Mouse (Mus musculus): Measurements from ENCODE around the gene Itgb4. TPM values are rescaled to one million over a fixed set of nuclear protein-coding genes. Genes with fewer than 3 reads are reported as not detected.

The Itgb4 gene
- polyA plus RNA-seq, 1 experiment from 2014 or later: 1.9 TPM

GRCm38 (mm10) chr11:116023771-116024355, 49.4 kb downstream of the Itgb4 start:
- H3K9ac ChIP-seq: peak overlapping the region; percentile 100
- no peaks in the 10 kb centered on the region for H3K27me3 ChIP-seq
- H3K4me3 ChIP-seq: peak overlapping the region; percentile 100
- H3K36me3 ChIP-seq: peaks cover 19% of the 10 kb centered on the region
- WGBS: under 1% methylated on average over 55 of the region's 57 CpGs
- peaks cover 26% of the 10 kb centered on the region for H3K4me1 ChIP-seq (replicated peaks)
- peak overlapping the region; percentile 100 for H3K27ac ChIP-seq (replicated peaks)
- H3K4me2 ChIP-seq: peak overlapping the region; percentile 83
- peak; percentile 60 for ATAC-seq (ENCODE audit: low FRiP score, low read depth)
- H3K9me3 ChIP-seq: no peaks in the 10 kb centered on the region

GRCm38 (mm10) chr11:116024356-116024808, 49.9 kb downstream of the Itgb4 start:
- Histone ChIP-seq H3K9ac (peak overlapping the region; percentile 100), H3K27me3 (no peaks in the 10 kb centered on the region), H3K36me3 (peaks cover 19% of the 10 kb centered on the region), H3K4me3 (peak overlapping the region; percentile 100), H3K4me2 (peak overlapping the region; percentile 83; the same call in 1 of the 2 replicates), H3K27ac (replicated peaks) (peak overlapping the region; percentile 100), H3K4me1 (replicated peaks) (peaks cover 27% of the 10 kb centered on the region), H3K9me3 (no peaks in the 10 kb centered on the region)
- under 1% methylated on average over 37 of the region's 37 CpGs for WGBS
- ATAC-seq (ENCODE audit: low FRiP score, low read depth): peak; percentile 97

GRCm38 (mm10) chr11:116025056-116025845, 50.7 kb downstream of the Itgb4 start:
- Histone ChIP-seq H3K9me3 (no peaks in the 10 kb centered on the region), H3K4me1 (replicated peaks) (peaks cover 26% of the 10 kb centered on the region), H3K36me3 (peaks cover 15% of the 10 kb centered on the region), H3K4me2 (no peak overlapping the region), H3K9ac (no peak overlapping the region), H3K27ac (replicated peaks) (peak overlapping the region; percentile 71), H3K27me3 (no peaks in the 10 kb centered on the region), H3K4me3 (no peak overlapping the region)
- 90% methylated on average over 3 of the region's 3 CpGs for WGBS
- ATAC-seq (ENCODE audit: low FRiP score, low read depth): no peak

- no peak within 1 kb of the TSS for H3K27ac ChIP-seq (replicated peaks)
- ATAC-seq (ENCODE audit: low FRiP score, low read depth): no peak
- WGBS: 77% methylated on average over 4 of the region's 4 CpGs
These were observed 53.2 kb downstream of the Itgb4 start, which contains the start of gene H3f3b for GRCm38 (mm10) chr11:116027756-116028155. Gene H3f3b (minus strand): TSS chr11:116027962.

GRCm38 (mm10) chr11:116028177-116028865, 53.8 kb downstream of the Itgb4 start:
- Histone ChIP-seq H3K4me2 (no peak overlapping the region), H3K9me3 (no peaks in the 10 kb centered on the region), H3K27me3 (no peaks in the 10 kb centered on the region), H3K4me3 (no peak overlapping the region), H3K36me3 (no peaks in the 10 kb centered on the region), H3K4me1 (replicated peaks) (peaks cover 29% of the 10 kb centered on the region), H3K9ac (no peak overlapping the region), H3K27ac (replicated peaks) (no peak overlapping the region)
- 79% methylated on average over 9 of the region's 9 CpGs for WGBS
- no peak for ATAC-seq (ENCODE audit: low FRiP score, low read depth)

More at GRCm38 (mm10) chr11:116027756-116028155, 53.2 kb downstream of the Itgb4 start, which contains the start of gene H3f3b:
- H3K4me1 ChIP-seq (replicated peaks): peaks cover 25% of the 10 kb centered on the region
- H3K9me3 ChIP-seq: no peaks in the 10 kb centered on the region
- no peak within 1 kb of the TSS for H3K9ac ChIP-seq
- no peaks in the 10 kb centered on the region for H3K36me3 ChIP-seq
- H3K27me3 ChIP-seq: no peaks in the 10 kb centered on the region
- no peak within 1 kb of the TSS for H3K4me3 ChIP-seq
- H3K4me2 ChIP-seq: no peak within 1 kb of the TSS

- Histone ChIP-seq H3K27me3 (no peaks in the 10 kb centered on the region), H3K4me1 (replicated peaks) (peaks cover 29% of the 10 kb centered on the region), H3K4me3 (peak overlapping the region; percentile 63), H3K27ac (replicated peaks) (peak overlapping the region; percentile 100), H3K9ac (peak overlapping the region; percentile 49), H3K36me3 (no peaks in the 10 kb centered on the region), H3K4me2 (peak overlapping the region; percentile 76), H3K9me3 (no peaks in the 10 kb centered on the region)
- WGBS: 81% methylated on average over 6 of the region's 6 CpGs
- no peak for ATAC-seq (ENCODE audit: low FRiP score, low read depth)
These were observed 54.8 kb downstream of the Itgb4 start for GRCm38 (mm10) chr11:116029086-116029865.

- H3K27me3 ChIP-seq: no peaks in the 10 kb centered on the region
- peak within 1 kb of the TSS; percentile 76 for H3K4me2 ChIP-seq
- peaks cover 4% of the 10 kb centered on the region; the same call in 1 of the 2 replicates for H3K36me3 ChIP-seq
- peaks cover 29% of the 10 kb centered on the region for H3K4me1 ChIP-seq (replicated peaks)
- peak; percentile 95 for ATAC-seq (ENCODE audit: low FRiP score, low read depth)
- H3K4me3 ChIP-seq: peak within 1 kb of the TSS; percentile 63
- H3K9me3 ChIP-seq: no peaks in the 10 kb centered on the region
- peak within 1 kb of the TSS; percentile 100 for H3K27ac ChIP-seq (replicated peaks)
- WGBS: under 1% methylated on average over 61 of the region's 67 CpGs
- H3K9ac ChIP-seq: peak within 1 kb of the TSS; percentile 88
These were observed 55.8 kb downstream of the Itgb4 start, which contains the start of gene Unk for GRCm38 (mm10) chr11:116030088-116030897. Gene Unk (plus strand): TSS chr11:116030322.

GRCm38 (mm10) chr11:116030898-116031845, 56.7 kb downstream of the Itgb4 start:
- H3K36me3 ChIP-seq: peaks cover 4% of the 10 kb centered on the region; the same call in 1 of the 2 replicates
- H3K4me1 ChIP-seq (replicated peaks): peaks cover 27% of the 10 kb centered on the region
- no peaks in the 10 kb centered on the region for H3K27me3 ChIP-seq
- 24% methylated on average over 14 of the region's 14 CpGs for WGBS
- peak overlapping the region; percentile 63 for H3K4me3 ChIP-seq
- H3K4me2 ChIP-seq: peak overlapping the region; percentile 76
- no peaks in the 10 kb centered on the region for H3K9me3 ChIP-seq
- H3K27ac ChIP-seq (replicated peaks): peak overlapping the region; percentile 100
- ATAC-seq (ENCODE audit: low FRiP score, low read depth): peak; percentile 35
- peak overlapping the region; percentile 88 for H3K9ac ChIP-seq

GRCm38 (mm10) chr11:116034584-116034983, 60.1 kb downstream of the Itgb4 start:
- peaks cover 22% of the 10 kb centered on the region for H3K4me1 ChIP-seq (replicated peaks)
- no peak for ATAC-seq (ENCODE audit: low FRiP score, low read depth)
- 94% methylated on average over 6 of the region's 6 CpGs for WGBS
- no peak overlapping the region for H3K4me2 ChIP-seq
- H3K9ac ChIP-seq: no peak overlapping the region
- peaks cover 10% of the 10 kb centered on the region; the same call in 1 of the 2 replicates for H3K36me3 ChIP-seq
- no peaks in the 10 kb centered on the region for H3K9me3 ChIP-seq
- no peak overlapping the region for H3K4me3 ChIP-seq
- H3K27me3 ChIP-seq: no peaks in the 10 kb centered on the region
- H3K27ac ChIP-seq (replicated peaks): no peak overlapping the region

GRCm38 (mm10) chr11:116036671-116037070, 62.2 kb downstream of the Itgb4 start:
- Histone ChIP-seq H3K4me3 (no peak overlapping the region), H3K9ac (no peak overlapping the region), H3K4me2 (no peak overlapping the region), H3K36me3 (peaks cover 17% of the 10 kb centered on the region; the same call in 1 of the 2 replicates), H3K27ac (replicated peaks) (no peak overlapping the region), H3K27me3 (no peaks in the 10 kb centered on the region), H3K4me1 (replicated peaks) (peaks cover 12% of the 10 kb centered on the region), H3K9me3 (no peaks in the 10 kb centered on the region)
- ATAC-seq (ENCODE audit: low FRiP score, low read depth): no peak
- WGBS: 91% methylated on average over 3 of the region's 3 CpGs
